Mouse (Mus musculus) layer of hippocampus, postnatal 14 days (tissue): ENCODE data around the gene Ttbk1. TPM values are rescaled to one million over a fixed set of nuclear protein-coding genes. Genes with fewer than 3 reads are reported as not detected.

Experiments used
- DNase-seq, 2 experiments: peaks; one replicate each; pipeline ENCODE4 v3.0.0; 2021 to 2022; ENCODE audit warnings: low spot score in 2 of 2, mixed read lengths in 1 of 2
- total RNA-seq, 2 experiments: library from RNA; stranded (reverse); gene quantifications; 2 replicates each; pipeline ENCODE4 v1.2.3; 2021

The Ttbk1 gene
- total RNA-seq, 2 experiments from 2014 or later, result 123 to 125 TPM

DNA sequence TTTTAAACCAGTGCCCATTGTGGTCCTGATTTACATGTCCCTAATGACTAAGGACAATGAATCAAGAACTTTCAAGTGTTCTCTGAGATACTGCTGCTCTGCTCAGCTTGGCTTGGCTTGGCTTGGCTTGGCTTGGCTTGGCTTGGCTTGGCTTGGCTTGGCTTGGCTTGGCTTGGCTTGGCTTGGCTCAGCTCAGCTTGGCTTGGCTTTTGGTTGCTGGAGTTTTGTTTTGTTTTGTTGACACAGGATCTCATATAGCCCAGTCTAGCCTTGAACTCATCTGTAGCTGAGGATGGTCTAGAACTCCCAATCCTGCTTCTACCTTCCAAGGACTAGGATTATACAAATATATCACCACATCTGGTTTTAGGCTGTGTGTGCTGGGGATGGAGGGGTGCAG lies 61.0 kb downstream of the Ttbk1 start:
- DNase-seq, result no peak

DNA sequence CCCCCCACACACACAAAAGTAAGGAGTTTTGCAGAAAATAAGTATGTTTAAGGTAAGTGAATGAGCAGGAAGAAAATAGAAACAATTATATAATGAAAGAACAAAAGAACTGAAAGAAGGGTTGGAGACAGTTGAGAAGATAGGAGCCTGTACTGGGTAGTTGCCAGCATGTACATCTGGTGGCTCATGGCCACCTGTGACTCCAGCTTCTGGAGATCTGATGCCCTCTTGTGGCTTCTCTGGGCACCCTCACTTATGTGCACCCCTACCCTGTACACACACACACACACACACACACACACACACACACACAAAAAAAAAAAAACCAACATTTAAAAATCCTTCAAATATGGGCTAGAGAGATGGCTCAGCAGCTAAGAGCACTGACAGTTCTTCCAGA lies 67.8 kb downstream of the Ttbk1 start:
- no peak for DNase-seq

DNA sequence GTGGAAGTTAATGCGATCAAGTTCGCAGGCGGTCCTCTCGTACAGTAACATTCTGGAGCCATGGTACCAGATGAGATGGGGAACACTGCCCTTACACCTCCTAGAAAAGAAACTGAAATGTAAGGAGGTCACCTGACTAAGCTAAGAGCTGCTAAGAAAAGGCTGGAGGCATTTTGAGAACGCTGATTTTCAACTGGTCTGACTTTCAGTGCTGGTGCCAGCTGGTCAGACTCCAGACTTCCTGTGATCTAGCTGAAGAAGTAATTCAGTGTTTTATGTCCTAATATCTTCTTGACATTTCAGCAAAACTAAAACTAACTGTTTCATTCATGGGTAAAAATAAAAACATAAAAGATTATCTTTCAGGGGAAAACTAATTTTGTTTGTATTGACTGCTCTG lies 68.8 kb downstream of the Ttbk1 start:
- no peak for DNase-seq

DNA sequence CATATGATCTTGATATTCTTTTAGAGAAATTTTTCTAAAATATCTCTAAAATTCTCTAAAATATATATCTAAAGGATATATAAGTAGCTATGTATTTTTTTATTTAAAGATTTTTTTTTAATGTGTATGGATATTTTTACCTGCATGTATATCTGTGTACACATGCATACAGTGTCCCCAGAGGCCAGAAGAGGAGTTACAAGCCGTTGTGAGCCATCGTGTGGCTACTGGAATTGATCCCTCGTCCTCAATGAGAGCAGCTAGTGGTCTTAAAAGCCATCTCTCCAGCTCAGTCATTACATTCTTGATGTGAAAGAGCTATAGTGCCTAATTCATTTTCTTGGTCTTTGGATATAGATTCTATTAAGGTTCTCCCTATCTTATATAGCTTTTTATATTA lies 79.0 kb downstream of the Ttbk1 start:
- DNase-seq, result no peak

DNA sequence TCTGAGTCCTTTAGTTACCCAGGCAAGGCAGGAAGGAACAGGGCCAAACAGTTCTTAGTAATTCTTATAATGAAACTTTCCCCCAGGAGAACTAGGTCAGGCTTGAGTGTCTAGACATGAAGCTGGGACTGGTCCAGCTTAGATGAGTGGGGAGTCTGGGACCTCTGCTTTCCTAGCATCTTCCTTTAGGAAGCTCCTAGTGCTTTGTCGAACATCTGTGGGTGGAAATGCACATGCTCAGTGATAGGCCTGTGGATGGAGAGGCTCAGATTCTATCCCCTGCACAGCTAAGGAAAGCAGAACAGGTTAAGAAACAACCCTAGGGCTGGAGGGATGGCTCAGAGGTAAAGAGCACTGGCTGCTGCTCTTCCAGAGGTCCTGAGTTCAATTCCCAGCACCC lies 92.8 kb downstream of the Ttbk1 start:
- no peak for DNase-seq

DNA sequence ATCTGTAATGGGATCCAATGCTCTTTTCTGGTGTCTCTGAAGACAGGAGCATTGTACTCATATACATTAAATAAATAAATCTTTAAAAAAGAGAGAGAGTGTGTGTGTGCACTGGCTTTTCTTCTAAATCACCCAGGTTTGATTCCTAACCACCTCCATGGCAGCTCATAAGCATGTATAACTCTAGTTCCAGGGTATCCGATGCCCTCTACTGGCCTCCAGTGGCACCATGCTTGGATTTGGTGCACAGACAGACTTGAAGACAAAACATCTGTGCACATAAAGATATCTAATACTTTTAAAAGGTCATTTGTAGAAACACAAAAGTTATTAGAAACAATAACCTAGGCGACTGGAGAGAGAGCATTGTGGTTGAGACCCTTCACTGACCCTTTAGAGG lies 94.5 kb downstream of the Ttbk1 start:
- DNase-seq, result peak in 1 of 2 experiments; percentile 37

Other genes with a start within 250 kb of the Ttbk1 start
- 10 to 100 TPM; 35.0 to 35.9 TPM for gene Polr1c, start 239.6 kb downstream of the Ttbk1 start, total RNA-seq
- gene Yipf3, start 239.6 kb downstream of the Ttbk1 start, total RNA-seq, result 10 to 100 TPM; 81.9 to 91.9 TPM
- gene Lrrc73, start 234.1 kb downstream of the Ttbk1 start, total RNA-seq, result 10 to 100 TPM; 76.9 to 83.1 TPM
- gene Tjap1, start 204.6 kb downstream of the Ttbk1 start, total RNA-seq, result 10 to 100 TPM; 43.4 to 49.2 TPM
- gene Dlk2, start 190.3 kb downstream of the Ttbk1 start, total RNA-seq, result 10 to 100 TPM; 44.1 to 50.9 TPM
- gene Abcc10, start 159.3 kb downstream of the Ttbk1 start, total RNA-seq, result 10 to 100 TPM; 10.2 to 10.3 TPM
- 10 to 100 TPM; 64.7 to 67.3 TPM for gene Zfp318, start 103.9 kb downstream of the Ttbk1 start, total RNA-seq
- 1 to 10 TPM; 2.8 to 4.1 TPM for gene Crip3, start 58.7 kb downstream of the Ttbk1 start, total RNA-seq
- under 1 TPM; 0.19 to 0.39 TPM for gene Slc22a7, start 49.2 kb downstream of the Ttbk1 start, total RNA-seq
- gene Dnph1, start 9.0 kb upstream of the Ttbk1 start, total RNA-seq, result 1 to 10 TPM; 5.7 TPM
- 10 to 100 TPM; 42.7 to 43.9 TPM for gene Cul9, start 58.7 kb upstream of the Ttbk1 start, total RNA-seq
- 10 to 100 TPM; 62.7 to 65.5 TPM for gene Srf, start 68.5 kb upstream of the Ttbk1 start, total RNA-seq
- gene Ptk7, start 141.8 kb upstream of the Ttbk1 start, total RNA-seq, result 10 to 100 TPM; 11.2 to 11.4 TPM
- 10 to 100 TPM; 15.1 to 16.7 TPM for gene Klc4, start 158.3 kb upstream of the Ttbk1 start, total RNA-seq
- gene Mrpl2, start 158.6 kb upstream of the Ttbk1 start, total RNA-seq, result 10 to 100 TPM; 51.1 to 54.3 TPM
- 10 to 100 TPM; 23.8 to 24.4 TPM for gene Cul7, start 162.7 kb upstream of the Ttbk1 start, total RNA-seq
- gene Rrp36, start 186.7 kb upstream of the Ttbk1 start, total RNA-seq, result 10 to 100 TPM; 12.5 to 15.7 TPM
- gene Mea1, start 191.1 kb upstream of the Ttbk1 start, total RNA-seq, result 100 to 1,000 TPM in 1 of 2 experiments, 10 to 100 TPM in 1; 98.2 to 103 TPM
- gene Klhdc3, start 193.2 kb upstream of the Ttbk1 start, total RNA-seq, result 100 to 1,000 TPM; 174 to 176 TPM
- 10 to 100 TPM; 88.1 to 92.2 TPM for gene Ppp2r5d, start 217.4 kb upstream of the Ttbk1 start, total RNA-seq
- gene Pex6, start 223.8 kb upstream of the Ttbk1 start, total RNA-seq, result 10 to 100 TPM; 32.0 to 36.8 TPM
- gene Gnmt, start 241.5 kb upstream of the Ttbk1 start, total RNA-seq, result under 1 TPM; 0.76 to 0.98 TPM